Comparison of ENCODE assay signal across 13 mouse cellular contexts in the genomic region with DNA sequence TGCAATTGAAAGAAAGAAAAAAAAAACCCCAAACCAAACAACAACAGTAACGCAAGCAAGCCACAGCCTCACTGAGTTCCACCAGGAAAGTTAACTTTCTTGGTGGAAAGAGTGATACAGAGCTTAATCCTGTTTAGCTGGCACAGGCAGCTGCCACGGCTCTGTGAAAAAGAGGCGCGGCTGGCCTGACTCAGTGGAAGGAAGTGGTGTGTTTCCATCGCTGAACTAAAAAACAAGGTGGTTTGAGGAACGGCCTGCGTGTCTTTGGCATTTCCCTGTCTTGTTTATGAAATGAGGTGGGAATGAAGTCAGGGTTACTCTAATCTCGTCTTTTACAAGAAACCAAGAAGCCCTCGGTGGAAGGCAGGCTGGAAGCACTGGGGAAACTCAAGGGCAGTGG. TPM values are rescaled to one million over a fixed set of nuclear protein-coding genes. Genes with fewer than 3 reads are reported as not detected.
A peak's percentile ranks its signal among the peaks of the same experiment; 100 is the strongest.
DNase-seq lines count a peak whose midpoint lies in the region; ATAC-seq and TF ChIP-seq lines count a peak whose summit lies in the region.
"Had no signal": no experiment of that assay in that cellular context is flagged by ENCODE, and none has a peak within 500 bp of the region (broad histone marks: within the 10 kb centered on the region; RNA-seq: fewer than 3 reads in every experiment).

No protein-coding gene starts in this region.

- no peaks in the 10 kb centered on the region for H3K9me3 ChIP-seq in forebrain, embryonic 11.5 days (ENCODE audit: control insufficient read depth, low read length)
- H3K9me3 ChIP-seq: hindbrain, embryonic 10.5 days; liver, embryonic 13.5 days; megakaryocyte, embryonic 14.5 days had no signal

- peak; percentile 37 to 50 for DNase-seq in spleen, adult 18-20 months
- DNase-seq in spleen, postnatal 4 days (ENCODE audit: low spot score in 2 of 2) = no peak
- no peak for DNase-seq in Patski (ENCODE audit: low read depth, low spot score)
- DNase-seq in naive thymus-derived CD4-positive, alpha-beta T cell, adult 2 months (ENCODE audit: low read depth) = peak; percentile 87
- peak; percentile 72 for DNase-seq in thymus, postnatal 4 days
- DNase-seq in kidney, postnatal 4 days = no peak
- no peak for DNase-seq in forebrain, embryonic 11.5 days (ENCODE audit: low spot score)
- no peak for DNase-seq in adrenal gland, adult 18-20 months (ENCODE audit: low spot score in 2 of 2)
- DNase-seq: adrenal gland, postnatal 10 days; heart, adult 18-20 months; liver, embryonic 13.5 days had no signal

- CTCF ChIA-PET in Patski (lab: Charles Lee) = interaction anchor here (1.2 kb wide), 1 partner anchor 9 kb away, joined by 5 read pairs; no protein-coding TSS in a partner anchor

- no peak overlapping the region for H3K4me3 ChIP-seq in forebrain, embryonic 11.5 days (ENCODE audit: low read depth, low read length)
- H3K4me3 ChIP-seq: hindbrain, embryonic 10.5 days; liver, embryonic 13.5 days; megakaryocyte, embryonic 14.5 days had no signal

- 85% methylated on average over 9 of the region's 9 CpGs for WGBS in forebrain, embryonic 11.5 days

- POLR2A ChIA-PET in Patski (lab: Charles Lee) = no interaction called here

- H3K9ac ChIP-seq in forebrain, embryonic 11.5 days (ENCODE audit: low read length) = no peak overlapping the region
- H3K9ac ChIP-seq: liver, embryonic 13.5 days had no signal

- H3K27me3 ChIP-seq in Patski = no peaks in the 10 kb centered on the region
- H3K27me3 ChIP-seq in forebrain, embryonic 11.5 days (ENCODE audit: control insufficient read depth, insufficient read depth, low read length) = no peaks in the 10 kb centered on the region
- H3K27me3 ChIP-seq: liver, embryonic 13.5 days had no signal

- in situ Hi-C loops in Patski (cut with MboI; ENCODE audit: low pct_unique_long_range_greater_than_20kb) = no loop called here

- ATAC-seq in Patski = peak; percentile 35
- ATAC-seq in forebrain, embryonic 11.5 days (replicated peaks; ENCODE audit: low FRiP score) = no peak

- TF ChIP-seq CTCF in Patski (IDR thresholded peaks at IDR 0.05) = no peak

- H3K27ac ChIP-seq in forebrain, embryonic 11.5 days (ENCODE audit: low read depth, low read length) = no peak overlapping the region
- H3K27ac ChIP-seq: hindbrain, embryonic 10.5 days; liver, embryonic 13.5 days had no signal

- no peaks in the 10 kb centered on the region for H3K4me1 ChIP-seq in forebrain, embryonic 11.5 days (replicated peaks; ENCODE audit: control insufficient read depth, insufficient read depth, low read length)
- H3K4me1 ChIP-seq: liver, embryonic 13.5 days; megakaryocyte, embryonic 14.5 days had no signal

- H3K4me2 ChIP-seq in forebrain, embryonic 11.5 days (ENCODE audit: low read depth, low read length, severe bottlenecking) = no peak overlapping the region
- H3K4me2 ChIP-seq: liver, embryonic 13.5 days had no signal

- H3K36me3 ChIP-seq in forebrain, embryonic 11.5 days (ENCODE audit: control insufficient read depth, insufficient read depth, low read length) = no peaks in the 10 kb centered on the region
- H3K36me3 ChIP-seq: hindbrain, embryonic 10.5 days; liver, embryonic 13.5 days had no signal

RNA-seq across cellular contexts. Expression of a gene that starts 43.3 kb away (rescaled TPM):
- 0.15 TPM for polyA plus RNA-seq in Patski (2021)
- polyA plus RNA-seq in forebrain, embryonic 11.5 days (2014; fragmentation: Nextera tagmentation; extraction: Ambion mirVana) = 0.07 TPM in 1 of 2 replicates, not detected in the other
- 10 to 100 TPM; 15.9 to 29.0 TPM for total RNA-seq in adrenal gland, adult 18-20 months (2021)
- polyA plus RNA-seq: hindbrain, embryonic 10.5 days had no signal

Comparison
In these comparisons a context has a peak if more than half of its experiments do, and no peak if none do; other contexts are left out.
1. DNase-seq: peak in spleen, adult 18-20 months (2 of 2), naive thymus-derived CD4-positive, alpha-beta T cell, adult 2 months (single experiment) and thymus, postnatal 4 days (single experiment); none in spleen, postnatal 4 days (0 of 2), Patski (single experiment), kidney, postnatal 4 days (0 of 2), forebrain, embryonic 11.5 days (single experiment) and adrenal gland, adult 18-20 months (0 of 2).